Mouse (Mus musculus) bone marrow macrophage, adult 2 months (primary cell): ENCODE results near the gene Fbxl18. TPM values are rescaled to one million over a fixed set of nuclear protein-coding genes. Genes with fewer than 3 reads are reported as not detected.

Experiments
- H3K27ac ChIP-seq: 2 replicates; pipeline ENCODE4 v1.5.1; 2012; ENCODE audit warnings: low read depth, low read length; ENCODE audit not compliant: insufficient read depth
- H3K4me1 ChIP-seq: 2 replicates; pipeline ENCODE4 v1.6.1; 2012; ENCODE audit warnings: low read length; ENCODE audit not compliant: control insufficient read depth, insufficient read depth
- H3K4me3 ChIP-seq: 2 replicates; pipeline ENCODE4 v1.5.1; 2012; ENCODE audit warnings: mild to moderate bottlenecking, low read length, moderate library complexity; ENCODE audit not compliant: insufficient read depth
- CTCF ChIP-seq: IDR thresholded peaks from 2 replicates; pipeline ENCODE4 v1.5.1; 2012; ENCODE audit warnings: low read depth, mild to moderate bottlenecking, low read length, moderate library complexity
- POLR2A ChIP-seq: IDR thresholded peaks from 2 replicates; pipeline ENCODE4 v1.6.1; 2012; ENCODE audit warnings: mild to moderate bottlenecking, low read depth, low read length, borderline replicate concordance
- polyA plus RNA-seq: library from polyadenylated mRNA; stranded (reverse); fragments of >200 nt; gene quantifications from 2 replicates; pipeline ENCODE4 v1.2.4, GENCODE M21; 2012; ENCODE audit not compliant: missing spikeins, insufficient read depth, insufficient read length

Gene Fbxl18
- polyA plus RNA-seq, 1 experiment, result 12.5 TPM

GRCm38 (mm10) chr5:142928749-142929399, 33.7 kb upstream of the Fbxl18 start:
- TF ChIP-seq POLR2A (no peak; the same call in 1 of the 2 replicates), CTCF (no peak)
- peak overlapping the region; percentile 90 for H3K27ac ChIP-seq
- H3K4me3 ChIP-seq, result peak overlapping the region; percentile 71
- H3K4me1 ChIP-seq, result peaks cover 41% of the 10 kb centered on the region

GRCm38 (mm10) chr5:142927341-142927930, 32.2 kb upstream of the Fbxl18 start:
- peaks cover 45% of the 10 kb centered on the region for H3K4me1 ChIP-seq
- no peak for TF ChIP-seq CTCF
- TF ChIP-seq POLR2A, result no peak
- no peak overlapping the region for H3K4me3 ChIP-seq
- H3K27ac ChIP-seq, result no peak overlapping the region

GRCm38 (mm10) chr5:142926940-142927228, 31.7 kb upstream of the Fbxl18 start:
- TF ChIP-seq POLR2A (no peak), CTCF (no peak)
- Histone ChIP-seq H3K4me3 (no peak overlapping the region), H3K4me1 (peaks cover 50% of the 10 kb centered on the region), H3K27ac (no peak overlapping the region)

GRCm38 (mm10) chr5:142926204-142926939, 31.2 kb upstream of the Fbxl18 start:
- no peak overlapping the region for H3K4me3 ChIP-seq
- no peak overlapping the region for H3K27ac ChIP-seq
- peaks cover 53% of the 10 kb centered on the region for H3K4me1 ChIP-seq
- TF ChIP-seq POLR2A, result no peak
- TF ChIP-seq CTCF, result 0 out of 2 replicates have a peak, but pooled peaks have one; percentile 4

- no peak for TF ChIP-seq POLR2A
- no peak for TF ChIP-seq CTCF
- Histone ChIP-seq H3K4me1 (peaks cover 59% of the 10 kb centered on the region), H3K4me3 (no peak overlapping the region), H3K27ac (no peak overlapping the region)
These were observed 29.2 kb upstream of the Fbxl18 start for GRCm38 (mm10) chr5:142924336-142924959.

- no peak overlapping the region for H3K4me3 ChIP-seq
- TF ChIP-seq CTCF, result no peak
- no peak for TF ChIP-seq POLR2A
- no peak overlapping the region for H3K27ac ChIP-seq
- H3K4me1 ChIP-seq, result peaks cover 58% of the 10 kb centered on the region
These were observed 28.6 kb upstream of the Fbxl18 start for GRCm38 (mm10) chr5:142923781-142924180.

GRCm38 (mm10) chr5:142922251-142922650, 27.0 kb upstream of the Fbxl18 start:
- Histone ChIP-seq H3K4me1 (peaks cover 47% of the 10 kb centered on the region), H3K27ac (no peak overlapping the region), H3K4me3 (no peak overlapping the region)
- no peak for TF ChIP-seq CTCF
- no peak for TF ChIP-seq POLR2A

- TF ChIP-seq POLR2A (no peak), CTCF (no peak)
- H3K4me3 ChIP-seq, result peak overlapping the region; percentile 18
- H3K27ac ChIP-seq, result peak overlapping the region; percentile 91
- peaks cover 37% of the 10 kb centered on the region for H3K4me1 ChIP-seq
These were observed 25.8 kb upstream of the Fbxl18 start for GRCm38 (mm10) chr5:142921074-142921459.

GRCm38 (mm10) chr5:142920311-142921073, 25.3 kb upstream of the Fbxl18 start:
- no peak for TF ChIP-seq CTCF
- TF ChIP-seq POLR2A, result no peak
- Histone ChIP-seq H3K4me1 (peaks cover 32% of the 10 kb centered on the region), H3K4me3 (peak overlapping the region; percentile 18)

GRCm38 (mm10) chr5:142917402-142917801, 22.2 kb upstream of the Fbxl18 start:
- H3K4me3 ChIP-seq, result no peak overlapping the region
- H3K4me1 ChIP-seq, result peaks cover 30% of the 10 kb centered on the region
- TF ChIP-seq POLR2A, result no peak
- TF ChIP-seq CTCF, result no peak

More at GRCm38 (mm10) chr5:142920311-142921073, 25.3 kb upstream of the Fbxl18 start:
- peak overlapping the region; percentile 91 for H3K27ac ChIP-seq

More at GRCm38 (mm10) chr5:142917402-142917801, 22.2 kb upstream of the Fbxl18 start:
- H3K27ac ChIP-seq, result no peak overlapping the region
